Mouse (Mus musculus) 3134 (cell line): ENCODE measurements around the gene Moxd1.
"Not testable (repeated sequence)": the region's sequence is repeated elsewhere in the genome, so short reads cannot be mapped to it uniquely, and the experiment has no call there.

Experiments used
- DNase-seq: peaks from one replicate; pipeline ENCODE4 v3.0.0-alpha.2; 2011; ENCODE audit warnings: low spot score; ENCODE audit not compliant: insufficient read length; ENCODE audit errors: extremely low read depth

The Moxd1 gene

GRCm38 (mm10) chr10:24267520-24267919, 44.2 kb downstream of the Moxd1 start:
- DNase-seq = no peak

- no peak for DNase-seq
Measured at GRCm38 (mm10) chr10:24271077-24271637, 47.8 kb downstream of the Moxd1 start.

GRCm38 (mm10) chr10:24276211-24276610, 52.9 kb downstream of the Moxd1 start:
- DNase-seq = no peak

- no peak for DNase-seq
Measured at GRCm38 (mm10) chr10:24282650-24283049, 59.3 kb downstream of the Moxd1 start.

- DNase-seq = no peak
Measured at GRCm38 (mm10) chr10:24291611-24292010, 68.3 kb downstream of the Moxd1 start.

GRCm38 (mm10) chr10:24292671-24293070, 69.4 kb downstream of the Moxd1 start:
- DNase-seq = no peak

- no peak for DNase-seq
Measured at GRCm38 (mm10) chr10:24296608-24297007, 73.3 kb downstream of the Moxd1 start.

GRCm38 (mm10) chr10:24297792-24298191, 74.5 kb downstream of the Moxd1 start:
- DNase-seq = no peak

GRCm38 (mm10) chr10:24298260-24299244, 75.2 kb downstream of the Moxd1 start:
- no peak for DNase-seq

GRCm38 (mm10) chr10:24312191-24312611, 88.9 kb downstream of the Moxd1 start:
- DNase-seq = peak; percentile 61

GRCm38 (mm10) chr10:24317126-24317836, 94.0 kb downstream of the Moxd1 start:
- no peak for DNase-seq

- DNase-seq = no peak
Measured at GRCm38 (mm10) chr10:24320326-24320725, 97.0 kb downstream of the Moxd1 start.

- no peak for DNase-seq
Measured at GRCm38 (mm10) chr10:24323066-24323465, 99.7 kb downstream of the Moxd1 start.

GRCm38 (mm10) chr10:24327265-24327664, 103.9 kb downstream of the Moxd1 start:
- DNase-seq = not testable (repeated sequence)

- peak; percentile 10 for DNase-seq
Measured at GRCm38 (mm10) chr10:24332799-24333198, 109.5 kb downstream of the Moxd1 start.

- DNase-seq = no peak
Measured at GRCm38 (mm10) chr10:24339593-24340143, 116.4 kb downstream of the Moxd1 start.

GRCm38 (mm10) chr10:24340551-24341213, 117.4 kb downstream of the Moxd1 start:
- DNase-seq = no peak

GRCm38 (mm10) chr10:24341214-24341589, 117.9 kb downstream of the Moxd1 start:
- DNase-seq = no peak

- DNase-seq = no peak
Measured at GRCm38 (mm10) chr10:24343068-24343467, 119.8 kb downstream of the Moxd1 start.
